Mouse (Mus musculus) embryonic facial prominence, embryonic 13.5 days (tissue): ENCODE data around the gene Mif4gd. TPM values are rescaled to one million over a fixed set of nuclear protein-coding genes. Genes with fewer than 3 reads are reported as not detected.

Source experiments
- polyA plus RNA-seq: library from polyadenylated mRNA; unstranded; fragments of >200 nt; fragmentation: Nextera tagmentation; extraction: Ambion mirVana; gene quantifications from 2 replicates; pipeline ENCODE4 v1.2.1, GENCODE M21; 2015

The Mif4gd gene
- polyA plus RNA-seq, 1 experiment from 2014 or later, result 20.2 TPM

Other genes starting within 250 kb of the Mif4gd start
- 4.0 and 6.2 TPM in 2 replicates for gene Hid1, start 245.2 kb downstream of the Mif4gd start, polyA plus RNA-seq
- 12.3 and 14.1 TPM in 2 replicates for gene Cdr2l, start 231.1 kb downstream of the Mif4gd start, polyA plus RNA-seq
- 173 and 181 TPM in 2 replicates for gene Mrpl58, start 209.2 kb downstream of the Mif4gd start, polyA plus RNA-seq
- 880 and 943 TPM in 2 replicates for gene Atp5h, start 193.0 kb downstream of the Mif4gd start, polyA plus RNA-seq
- gene Kctd2, start 192.8 kb downstream of the Mif4gd start, polyA plus RNA-seq, result 9.6 and 17.5 TPM in 2 replicates
- 0.14 TPM in 1 of 2 replicates, not detected in the other for gene Trim80, start 172.4 kb downstream of the Mif4gd start, polyA plus RNA-seq
- gene Slc16a5, start 150.5 kb downstream of the Mif4gd start, polyA plus RNA-seq, result 0.17 and 0.44 TPM in 2 replicates
- 11.6 and 11.9 TPM in 2 replicates for gene Armc7, start 137.3 kb downstream of the Mif4gd start, polyA plus RNA-seq
- gene Nt5c, start 121.1 kb downstream of the Mif4gd start, polyA plus RNA-seq, result 77.2 and 85.3 TPM in 2 replicates
- 566 and 584 TPM in 2 replicates for gene Jpt1, start 98.6 kb downstream of the Mif4gd start, polyA plus RNA-seq
- 1,193 and 1,231 TPM in 2 replicates for gene Sumo2, start 76.7 kb downstream of the Mif4gd start, polyA plus RNA-seq
- 180 and 186 TPM in 2 replicates for gene Nup85, start 48.5 kb downstream of the Mif4gd start, polyA plus RNA-seq
- 92.8 and 95.6 TPM in 2 replicates for gene Mrps7, start 9.0 kb downstream of the Mif4gd start, polyA plus RNA-seq
- gene Gga3, start 8.9 kb downstream of the Mif4gd start, polyA plus RNA-seq, result 18.9 and 24.6 TPM in 2 replicates
- 25.0 and 28.0 TPM in 2 replicates for gene Slc25a19, start 15.3 kb upstream of the Mif4gd start, polyA plus RNA-seq
- 77.7 and 108 TPM in 2 replicates for gene Grb2, start 95.6 kb upstream of the Mif4gd start, polyA plus RNA-seq
- gene Tmem94, start 152.5 kb upstream of the Mif4gd start, polyA plus RNA-seq, result 24.8 and 24.9 TPM in 2 replicates
- 16.1 and 17.3 TPM in 2 replicates for gene Caskin2, start 200.7 kb upstream of the Mif4gd start, polyA plus RNA-seq
- 31.3 and 34.6 TPM in 2 replicates for gene Tsen54, start 201.8 kb upstream of the Mif4gd start, polyA plus RNA-seq
- 8.1 and 9.5 TPM in 2 replicates for gene Llgl2, start 211.1 kb upstream of the Mif4gd start, polyA plus RNA-seq
- 0.67 and 1.0 TPM in 2 replicates for gene Myo15b, start 245.4 kb upstream of the Mif4gd start, polyA plus RNA-seq